Mouse (Mus musculus) kidney, postnatal 4 days (tissue): Measurements from ENCODE around the gene Dcst2.

Experiments
- DNase-seq, 2 experiments: peaks; one replicate each; pipeline ENCODE4 v3.0.0; 2021; ENCODE audit warnings: mixed read lengths in 2 of 2

The Dcst2 gene

DNA sequence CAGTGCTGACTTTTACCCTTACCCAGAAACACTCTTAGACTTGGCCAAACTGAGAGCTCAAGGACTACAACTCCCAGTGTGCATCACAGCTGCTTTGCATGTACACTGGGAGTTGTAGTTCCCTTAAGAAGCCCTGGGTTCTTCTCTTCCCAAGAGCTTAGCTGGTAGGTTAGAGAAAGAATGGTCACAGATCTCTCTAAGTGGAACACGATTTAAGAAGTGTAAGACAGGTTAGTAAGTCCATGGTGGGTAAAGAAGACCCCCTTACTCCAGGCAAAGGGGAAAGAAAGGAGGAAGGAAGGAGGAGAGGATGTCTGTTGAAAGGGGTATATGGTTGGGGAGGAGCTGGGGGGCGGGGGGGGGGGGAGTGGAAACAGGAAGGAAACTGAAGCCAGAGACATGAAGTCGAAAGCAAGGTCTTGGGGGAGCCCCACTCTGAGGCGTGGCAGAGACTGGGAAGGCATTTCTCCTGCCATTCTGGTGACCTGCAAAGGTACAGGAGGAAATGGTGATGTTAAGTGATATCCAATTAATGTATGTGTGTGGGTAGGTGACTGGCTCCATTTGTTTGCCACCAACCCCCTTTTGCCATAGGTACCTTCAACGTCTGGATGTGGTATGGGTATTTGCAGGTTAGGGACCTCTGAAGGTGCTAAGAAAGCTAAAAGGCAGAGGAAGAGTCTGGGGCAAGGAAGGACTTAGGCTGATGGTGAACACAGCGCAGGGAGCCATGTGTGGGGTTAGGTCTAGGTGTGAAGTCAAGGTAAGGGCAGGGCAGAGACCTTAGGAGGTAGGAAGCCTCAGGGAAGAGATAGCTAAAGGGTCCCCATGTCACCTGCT is 27.3 kb downstream of the Dcst2 start:
- DNase-seq: peak in 1 of 2 experiments; percentile 48

DNA sequence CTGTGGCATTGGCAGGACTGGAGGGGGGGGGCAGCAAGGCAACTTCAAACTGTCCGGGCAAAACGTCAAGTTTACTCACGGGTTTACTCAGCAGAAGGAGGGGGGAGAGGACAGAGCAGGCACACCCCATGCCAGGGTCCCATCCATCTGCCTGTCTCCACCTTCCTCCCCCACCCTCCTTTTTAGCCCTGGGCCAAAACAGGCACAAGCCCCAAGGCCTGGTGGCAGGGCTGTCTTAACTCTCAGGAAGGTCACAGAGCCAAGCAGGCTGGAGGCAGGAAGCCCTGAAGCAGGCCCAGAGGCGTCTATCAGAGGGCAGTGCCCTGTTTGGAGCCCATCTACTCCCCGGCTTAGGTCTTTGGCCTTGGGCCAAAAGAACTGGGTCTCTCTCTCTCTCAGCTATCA is 28.3 kb downstream of the Dcst2 start:
- DNase-seq: no peak

- peak in 1 of 2 experiments; percentile 48 for DNase-seq
These were observed 29.2 kb downstream of the Dcst2 start for GRCm38 (mm10) chr3:89390699-89391662.

DNA sequence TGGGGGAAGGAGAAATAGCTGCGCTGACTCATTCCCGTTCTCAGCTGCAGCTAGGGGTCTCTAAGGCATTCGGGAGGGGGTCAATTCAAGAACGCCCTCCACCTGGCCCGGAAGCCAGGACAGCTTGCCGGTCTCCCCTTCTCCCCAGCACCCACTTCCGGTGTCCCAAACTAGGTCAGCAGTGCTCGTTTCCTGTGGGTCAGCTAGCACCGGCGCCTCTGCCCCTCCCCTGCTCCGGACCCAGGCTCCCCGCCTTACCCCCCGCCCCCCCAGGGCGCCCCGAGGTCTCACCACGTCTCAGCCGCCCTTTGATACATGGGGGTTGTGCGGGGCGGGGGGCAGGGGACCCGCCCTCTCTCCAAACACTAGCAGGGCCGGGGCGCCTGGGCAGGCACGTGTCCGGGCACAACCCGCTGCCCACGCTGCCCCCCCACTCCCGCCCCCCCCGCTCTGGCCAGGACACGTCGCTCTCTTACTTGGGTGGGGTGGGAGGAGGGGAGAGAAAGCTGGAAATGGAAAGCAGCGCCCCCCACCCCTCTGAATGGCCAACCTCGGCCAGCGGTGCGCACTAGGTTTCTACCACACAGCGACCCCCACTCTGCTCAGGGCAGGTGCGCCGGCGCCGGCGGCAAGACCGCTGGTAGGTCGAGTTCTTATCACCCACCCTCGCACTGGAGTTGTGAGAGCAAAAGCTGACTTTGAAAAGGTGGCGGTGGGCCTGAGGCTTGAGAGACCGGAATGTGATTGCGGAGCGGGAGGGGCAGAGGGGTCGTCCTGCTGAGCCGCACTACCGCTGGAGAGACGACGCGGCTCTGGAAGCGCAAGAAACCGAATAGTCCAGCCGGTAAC is 30.1 kb downstream of the Dcst2 start:
- DNase-seq: peak; percentile 65 to 78

DNA sequence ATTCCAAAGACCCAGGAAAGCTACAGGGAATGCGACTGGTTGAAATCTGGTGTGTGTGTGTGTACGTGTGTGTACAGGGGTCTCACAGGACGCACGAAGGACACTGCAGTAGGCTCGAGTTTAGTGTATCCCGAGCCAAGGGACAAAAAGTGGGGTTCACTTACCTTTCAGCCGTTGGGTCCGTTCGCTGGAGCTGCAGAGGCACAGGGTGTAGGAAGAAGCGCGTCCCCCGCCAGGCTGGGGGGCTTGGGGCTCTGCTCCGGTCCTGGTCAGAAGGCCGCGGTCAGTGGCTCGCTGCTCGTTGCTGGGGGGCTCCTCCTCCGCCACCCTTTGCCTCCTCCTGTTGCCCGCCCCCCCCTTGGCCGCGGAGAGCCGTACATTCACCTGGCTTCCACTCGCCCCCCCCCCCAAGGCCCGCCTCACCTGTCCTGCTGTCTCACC is 31.1 kb downstream of the Dcst2 start:
- peak; percentile 50 to 65 for DNase-seq

GRCm38 (mm10) chr3:89393605-89394004 is 31.8 kb downstream of the Dcst2 start:
- peak; percentile 99 for DNase-seq

GRCm38 (mm10) chr3:89394006-89394893 is 32.5 kb downstream of the Dcst2 start, which contains the start of gene Zbtb7b:
Gene Zbtb7b (minus strand): TSS chr3:89394776.
- peak; percentile 81 to 90 for DNase-seq

DNA sequence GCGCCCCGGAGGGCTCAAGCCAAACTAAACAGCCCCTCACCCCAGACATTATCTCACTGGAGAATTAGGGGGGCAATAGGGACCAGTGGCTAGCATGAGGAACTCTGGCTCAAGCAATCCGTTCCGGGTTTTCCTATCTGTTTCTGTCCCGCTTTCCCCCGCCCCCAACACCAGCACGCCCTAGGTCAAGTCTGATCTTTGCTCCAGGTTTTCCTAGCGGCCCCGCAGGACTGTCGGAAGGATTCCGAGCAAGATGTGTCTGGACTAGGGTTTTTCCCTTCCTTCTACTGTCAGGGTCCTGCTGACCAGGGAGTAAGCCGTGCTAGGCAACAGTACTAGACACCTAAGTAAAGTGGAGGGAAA is 33.1 kb downstream of the Dcst2 start:
- peak; percentile 88 to 95 for DNase-seq

- no peak for DNase-seq
These were observed 33.6 kb downstream of the Dcst2 start for GRCm38 (mm10) chr3:89395419-89395805.

DNA sequence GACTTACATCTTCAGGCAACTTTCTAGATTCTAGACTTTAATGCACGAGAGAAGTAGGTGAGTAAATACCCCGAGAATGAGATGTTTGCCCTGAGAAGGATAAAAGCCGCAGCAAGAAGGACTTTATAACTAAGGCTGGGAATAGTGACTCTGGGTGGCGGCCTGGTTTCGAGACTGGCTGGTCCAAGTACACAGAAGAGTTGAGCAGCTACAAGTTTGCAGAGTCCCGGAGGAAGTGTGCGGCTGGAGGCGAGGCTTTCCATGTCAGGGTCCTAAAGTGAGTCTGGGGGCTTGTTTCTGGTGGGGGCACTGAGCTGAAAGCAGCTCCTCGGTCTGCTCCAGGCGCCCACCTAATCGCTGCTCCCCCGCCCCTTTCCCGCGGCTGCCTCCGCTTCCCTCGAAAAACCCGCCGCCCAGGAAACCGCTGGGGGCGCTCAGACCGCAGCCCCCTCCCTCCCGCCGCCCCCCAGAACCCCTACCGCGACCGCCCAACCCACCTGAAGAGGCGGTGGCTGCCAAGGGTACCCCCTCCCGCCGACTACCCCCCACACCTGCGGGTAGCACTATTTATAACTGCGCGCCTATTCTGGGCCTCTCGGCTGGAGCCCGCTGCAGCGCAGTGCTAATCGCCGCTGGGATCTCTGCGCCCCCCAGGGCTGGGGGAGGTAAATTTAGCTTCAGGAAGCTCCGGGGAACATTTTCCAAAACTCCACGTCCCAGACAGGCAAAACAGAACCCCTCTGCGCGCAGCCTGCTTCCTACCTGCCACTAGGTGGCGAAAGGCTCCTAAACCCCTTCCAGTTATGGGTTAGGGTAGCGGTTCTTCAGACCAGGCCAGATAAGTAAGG is 34.3 kb downstream of the Dcst2 start:
- peak; percentile 82 to 88 for DNase-seq

- DNase-seq: no peak
These were observed 34.9 kb downstream of the Dcst2 start for GRCm38 (mm10) chr3:89396654-89397005.

DNA sequence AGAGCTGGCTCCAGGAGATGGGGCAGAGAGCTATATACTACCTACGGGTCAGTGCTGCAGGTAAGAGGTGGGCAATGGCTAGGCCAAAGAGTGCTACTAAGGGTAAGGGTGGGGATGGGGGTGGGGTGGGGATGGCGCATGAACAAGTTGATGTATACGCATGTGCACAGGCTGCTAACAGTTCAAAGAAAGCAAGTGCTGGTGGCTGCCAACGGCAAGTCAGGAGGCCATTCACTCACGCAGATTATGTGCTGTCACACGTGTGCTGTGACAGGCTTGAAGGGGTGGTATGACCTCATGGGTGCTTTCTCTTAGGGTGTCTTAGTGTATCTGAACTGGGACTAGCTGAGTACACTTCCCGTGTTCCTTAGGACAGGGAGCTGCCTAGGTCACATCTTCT is 39.6 kb downstream of the Dcst2 start:
- DNase-seq: no peak

GRCm38 (mm10) chr3:89402693-89403092 is 40.9 kb downstream of the Dcst2 start, which contains the start of gene Lenep:
Gene Lenep (minus strand): TSS chr3:89402793.
- no peak for DNase-seq

- DNase-seq: no peak
These were observed 45.1 kb downstream of the Dcst2 start for GRCm38 (mm10) chr3:89406887-89407286.

GRCm38 (mm10) chr3:89408448-89408847 is 46.7 kb downstream of the Dcst2 start:
- no peak for DNase-seq

DNA sequence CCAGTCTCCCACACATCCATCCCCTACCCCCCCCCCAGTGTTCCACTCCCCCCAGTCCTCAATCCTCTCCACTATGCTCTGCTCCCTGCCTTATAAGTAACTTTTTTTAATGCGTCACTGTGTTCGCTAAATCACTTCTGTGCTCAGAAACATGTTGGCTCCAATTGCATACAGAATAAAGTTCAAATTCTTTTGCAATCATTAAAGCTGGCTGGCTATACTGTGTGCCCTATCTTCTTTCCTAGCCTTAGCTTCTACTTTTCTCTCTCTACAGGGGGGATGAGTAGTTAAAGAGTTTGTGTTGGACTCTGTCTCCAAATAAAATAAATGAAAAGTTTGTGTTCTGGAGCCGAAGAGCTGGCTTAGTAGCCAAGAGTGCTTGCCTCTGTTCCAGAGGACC is 47.9 kb downstream of the Dcst2 start:
- no peak for DNase-seq

DNA sequence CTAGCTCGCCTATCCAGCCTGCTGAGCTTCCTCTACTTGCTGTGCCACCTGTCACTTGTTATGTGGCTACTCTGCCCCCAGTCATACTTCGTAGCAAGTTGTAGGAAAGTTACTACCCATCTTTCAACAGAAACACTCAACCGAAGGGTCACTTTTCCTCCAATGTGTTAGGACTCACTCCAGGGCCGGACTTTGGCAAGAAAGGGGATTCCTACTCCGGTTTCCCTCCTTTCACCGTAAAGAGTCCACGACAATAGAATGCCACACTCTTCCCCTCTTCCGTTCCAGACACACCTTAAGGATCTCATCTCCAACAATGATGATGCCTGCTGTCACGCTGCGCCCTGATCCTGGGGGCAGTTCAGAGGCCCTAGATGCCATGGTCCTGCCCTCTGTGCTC is 49.1 kb downstream of the Dcst2 start:
- DNase-seq: no peak

DNA sequence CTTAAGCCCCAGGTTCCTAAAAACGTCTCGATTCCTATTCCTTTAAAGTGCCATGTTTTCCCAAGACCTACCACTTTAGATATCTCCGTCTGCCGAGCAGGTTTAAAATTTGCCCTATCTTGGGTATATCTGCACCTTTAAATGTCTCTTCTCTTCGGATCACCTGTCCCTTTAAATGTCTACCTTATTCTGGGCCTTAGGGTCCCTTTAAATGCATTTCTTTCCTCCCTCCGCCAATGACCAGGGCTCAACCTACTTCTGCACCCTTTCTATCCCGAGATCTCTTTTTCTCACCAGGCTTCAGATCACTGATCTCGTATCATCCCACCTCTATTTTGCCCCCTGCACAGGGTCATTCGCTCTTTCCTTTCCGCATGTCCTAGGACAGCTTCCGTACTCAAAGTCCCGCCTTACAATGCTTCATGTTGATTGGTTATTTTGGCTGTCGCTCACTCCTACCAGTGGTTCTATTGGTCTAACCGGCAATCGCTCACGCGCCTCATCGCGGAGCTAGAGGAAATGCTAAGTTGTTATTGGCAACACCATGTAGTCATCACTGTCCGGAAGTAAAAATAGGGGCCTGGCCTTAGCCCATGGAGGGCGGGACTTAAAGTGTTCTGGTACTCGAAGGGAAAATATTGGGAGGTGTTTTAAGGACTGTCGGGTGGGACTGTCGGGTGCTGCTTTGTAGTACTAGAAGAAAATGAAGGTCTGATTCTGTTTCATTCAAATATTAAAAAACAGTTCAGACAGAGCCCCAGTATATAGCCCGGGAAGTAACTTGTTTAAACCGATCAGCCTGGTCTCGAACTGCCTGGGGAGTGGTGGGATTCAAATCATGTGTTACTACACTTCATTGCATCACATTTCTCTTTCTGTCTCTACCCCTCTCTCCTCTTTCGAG is 50.0 kb downstream of the Dcst2 start, which contains the start of gene Flad1:
Flad1 (minus strand) TSS at position 381 of the 904 bp plus-strand sequence.
- DNase-seq: peak; percentile 95 to 97

- DNase-seq: no peak
These were observed 54.4 kb downstream of the Dcst2 start for GRCm38 (mm10) chr3:89416158-89416557.
